Mouse (Mus musculus) embryonic facial prominence, embryonic 10.5 days (tissue): ENCODE measurements at regions not wholly inside any gene's neighbourhood (a gene's known extent, or its start where the extent isn't known, plus 50 kb on each side); places are given as distances from the start of the nearest gene placed in this dataset.
"Not testable (repeated sequence)": the region's sequence is repeated elsewhere in the genome, so short reads cannot be mapped to it uniquely, and the experiment has no call there.

Experiments
- DNase-seq: peaks from one replicate; pipeline ENCODE4 v3.0.0-alpha.2; 2017; ENCODE audit warnings: low spot score
- H3K27ac ChIP-seq: fragments of 300-500 bp; sonication (generic); replicated peaks from 2 replicates; pipeline ENCODE4 v1.5.1; 2016; ENCODE audit warnings: mild to moderate bottlenecking
- H3K27me3 ChIP-seq: fragments of 300-500 bp; sonication (generic); replicated peaks from 2 replicates; pipeline ENCODE4 v1.6.1; 2016; ENCODE audit warnings: low read depth, mild to moderate bottlenecking; ENCODE audit not compliant: poor library complexity, severe bottlenecking
- H3K36me3 ChIP-seq: fragments of 300-500 bp; sonication (generic); replicated peaks from 2 replicates; pipeline ENCODE4 v1.6.1; 2016; ENCODE audit warnings: mild to moderate bottlenecking, moderate library complexity
- H3K4me1 ChIP-seq: fragments of 300-500 bp; sonication (generic); 2 replicates; pipeline ENCODE4 v1.6.1; 2016
- H3K4me3 ChIP-seq: fragments of 300-500 bp; sonication (generic); 2 replicates; pipeline ENCODE4 v1.5.1; 2016; ENCODE audit warnings: mild to moderate bottlenecking, moderate library complexity
- H3K9me3 ChIP-seq: fragments of 300-500 bp; sonication (generic); 2 replicates; pipeline ENCODE4 v1.6.1; 2016; ENCODE audit warnings: mild to moderate bottlenecking
- WGBS: fragments of 180-500 bp; shearing (Covaris S2); methylation state at CpG from one replicate; pipeline ENCODE4 v1.1.7; 2016; 5-methylcytosine and 5-hydroxymethylcytosine counted together

- H3K27ac ChIP-seq, DNase-seq, H3K27me3 ChIP-seq, H3K9me3 ChIP-seq, H3K4me3 ChIP-seq, H3K4me1 ChIP-seq: not testable (repeated sequence)
- H3K36me3 ChIP-seq: peaks cover 66% of the 10 kb centered on the region
- 92% methylated on average over 5 of the region's 5 CpGs for WGBS
These were observed 136.7 kb upstream of the Olfr1324 start for GRCm38 (mm10) chrX:50565031-50565430.

DNA sequence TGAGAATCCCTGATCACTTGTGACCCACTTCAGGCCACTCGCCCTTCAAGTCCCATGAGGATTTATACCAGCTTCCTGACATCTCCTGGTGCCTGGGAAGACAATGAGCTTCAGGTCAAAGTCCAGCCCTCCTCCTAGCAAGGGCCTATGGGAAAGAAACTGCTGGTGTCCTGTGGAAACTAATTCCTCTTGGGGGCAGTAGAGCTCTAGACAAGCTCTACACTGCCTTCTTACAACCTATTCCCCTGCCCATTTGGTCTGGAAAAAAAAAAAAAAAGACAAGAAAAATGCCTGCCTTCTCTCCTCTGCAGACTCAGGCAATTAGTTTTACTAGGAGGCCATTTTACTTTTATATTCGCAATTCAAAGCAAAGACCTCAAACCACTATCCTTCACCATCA is 132.6 kb upstream of the Olfr1324 start:
- peaks cover 32% of the 10 kb centered on the region for H3K36me3 ChIP-seq
- H3K27me3 ChIP-seq: no peaks in the 10 kb centered on the region
- H3K4me3 ChIP-seq: no peak overlapping the region
- 52% methylated on average over 2 of the region's 2 CpGs for WGBS
- H3K4me1 ChIP-seq: no peaks in the 10 kb centered on the region
- no peak for DNase-seq
- H3K9me3 ChIP-seq: no peaks in the 10 kb centered on the region
- H3K27ac ChIP-seq: no peak overlapping the region

- H3K4me3 ChIP-seq: peak overlapping the region; percentile 44
- WGBS: 66% methylated on average over 10 of the region's 10 CpGs
- H3K4me1 ChIP-seq: no peaks in the 10 kb centered on the region
- no peak overlapping the region for H3K27ac ChIP-seq
- no peaks in the 10 kb centered on the region for H3K9me3 ChIP-seq
- H3K36me3 ChIP-seq: 0 out of 2 replicates have a peak, but pooled peaks cover 3% of the 10 kb centered on the region
- H3K27me3 ChIP-seq: no peaks in the 10 kb centered on the region
- no peak for DNase-seq
These were observed 122.0 kb upstream of the Olfr1324 start for GRCm38 (mm10) chrX:50550297-50550696.

DNA sequence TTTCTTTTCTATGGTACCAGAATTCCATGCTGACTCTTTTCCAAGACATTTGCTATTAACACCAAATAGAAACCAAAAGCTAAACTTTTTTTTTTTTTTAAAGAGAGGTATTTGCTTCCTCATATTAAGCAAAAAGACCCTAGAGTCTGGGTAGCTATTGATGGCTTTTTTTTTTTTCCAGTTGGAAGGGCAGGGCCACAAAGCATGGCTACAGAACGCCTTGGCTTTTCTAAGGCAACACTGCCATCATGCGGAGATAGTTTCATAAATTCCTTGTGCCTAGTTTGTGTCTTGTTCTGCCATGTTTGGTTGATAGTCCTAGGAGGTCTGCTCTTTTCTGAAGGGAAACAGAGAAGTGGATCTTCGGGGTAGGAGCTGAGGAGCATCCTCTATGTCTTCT is 121.4 kb upstream of the Olfr1324 start:
- H3K4me3 ChIP-seq: peak overlapping the region; percentile 44
- no peaks in the 10 kb centered on the region for H3K9me3 ChIP-seq
- H3K27me3 ChIP-seq: no peaks in the 10 kb centered on the region
- H3K36me3 ChIP-seq: 0 out of 2 replicates have a peak, but pooled peaks cover 3% of the 10 kb centered on the region
- DNase-seq: peak; percentile 11
- 45% methylated on average over 3 of the region's 3 CpGs for WGBS
- H3K27ac ChIP-seq: no peak overlapping the region
- no peaks in the 10 kb centered on the region for H3K4me1 ChIP-seq

DNA sequence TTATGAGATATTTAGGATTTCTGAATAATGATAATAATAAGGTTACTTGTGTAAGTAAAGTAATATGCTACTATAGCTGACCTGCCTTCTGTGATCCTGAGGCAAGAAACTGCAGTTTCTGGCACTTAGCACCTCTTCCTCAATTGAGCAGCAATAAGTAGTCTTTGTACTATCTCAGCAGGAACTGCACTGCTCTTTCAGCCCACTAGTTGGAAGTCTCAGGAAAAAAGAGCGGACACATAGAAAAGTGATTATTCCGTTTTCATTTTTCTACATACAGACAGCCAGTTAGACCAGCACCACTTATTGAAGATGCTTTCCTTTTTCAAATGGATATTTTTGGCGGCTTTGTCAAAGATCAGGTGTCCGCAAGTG is 109.5 kb upstream of the Olfr1324 start:
- H3K4me3 ChIP-seq: peak overlapping the region; percentile 52
- 58% methylated on average over 4 of the region's 4 CpGs for WGBS

DNA sequence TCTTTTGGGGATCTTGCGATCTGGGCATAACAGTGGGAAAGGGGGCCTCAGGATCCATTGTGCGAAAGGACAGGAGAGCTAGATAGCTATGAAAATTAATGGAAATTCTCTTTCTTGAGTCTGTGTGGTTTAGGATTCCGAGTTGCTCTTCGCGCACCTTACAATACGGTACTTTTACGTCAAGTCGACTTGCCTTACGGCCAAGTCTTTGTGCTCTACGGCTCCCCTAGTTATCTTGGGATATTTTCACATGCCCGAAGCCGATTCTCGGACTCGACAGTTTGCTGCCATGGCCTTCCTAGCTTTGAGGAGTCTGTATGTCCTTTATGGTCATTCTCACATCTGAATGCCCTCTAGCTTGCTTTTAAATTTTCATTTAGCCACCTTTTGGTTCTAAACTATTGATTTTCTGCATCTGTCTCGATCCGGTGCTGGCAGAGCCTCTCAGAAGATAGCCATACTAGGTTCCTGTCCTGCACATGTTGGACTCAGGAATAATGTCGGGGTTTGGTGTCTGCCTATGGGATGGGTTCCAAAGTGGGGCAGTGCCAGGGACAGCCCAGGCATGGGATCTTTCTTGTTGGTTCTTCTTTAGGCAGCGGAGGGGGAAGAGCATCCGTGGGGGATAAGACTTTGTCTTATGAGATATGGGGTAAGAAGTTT is 109.0 kb upstream of the Olfr1324 start:
- WGBS: 45% methylated on average over 19 of the region's 19 CpGs
- Histone ChIP-seq H3K9me3 (no peaks in the 10 kb centered on the region), H3K27ac (no peak overlapping the region), H3K27me3 (no peaks in the 10 kb centered on the region), H3K4me3 (peak overlapping the region; percentile 52), H3K4me1 (no peaks in the 10 kb centered on the region), H3K36me3 (no peaks in the 10 kb centered on the region)
- DNase-seq: peak; percentile 55

More for the DNA sequence above, 109.5 kb upstream of the Olfr1324 start:
- H3K4me1 ChIP-seq, H3K9me3 ChIP-seq, H3K27ac ChIP-seq, H3K36me3 ChIP-seq, H3K27me3 ChIP-seq, DNase-seq: not testable (repeated sequence)

GRCm38 (mm10) chrX:50504047-50504446 is 75.7 kb upstream of the Olfr1324 start:
- Histone ChIP-seq H3K4me1 (no peaks in the 10 kb centered on the region), H3K4me3 (no peak overlapping the region), H3K27ac (no peak overlapping the region), H3K9me3 (no peaks in the 10 kb centered on the region), H3K36me3 (no peaks in the 10 kb centered on the region), H3K27me3 (0 out of 2 replicates have a peak, but pooled peaks cover 7% of the 10 kb centered on the region)
- WGBS: 26% methylated on average over 3 of the region's 3 CpGs
- no peak for DNase-seq

GRCm38 (mm10) chrX:50501181-50501580 is 72.9 kb upstream of the Olfr1324 start:
- no peak for DNase-seq
- Histone ChIP-seq H3K4me3 (no peak overlapping the region), H3K36me3 (no peaks in the 10 kb centered on the region), H3K9me3 (no peaks in the 10 kb centered on the region), H3K27ac (no peak overlapping the region), H3K4me1 (no peaks in the 10 kb centered on the region), H3K27me3 (0 out of 2 replicates have a peak, but pooled peaks cover 7% of the 10 kb centered on the region)
- WGBS: 41% methylated on average over 1 of the region's 1 CpGs

- 82% methylated on average over 9 of the region's 9 CpGs for WGBS
- H3K9me3 ChIP-seq, H3K27ac ChIP-seq, H3K4me1 ChIP-seq, H3K4me3 ChIP-seq, DNase-seq, H3K27me3 ChIP-seq, H3K36me3 ChIP-seq: not testable (repeated sequence)
These were observed 62.2 kb upstream of the Olfr1324 start for GRCm38 (mm10) chrX:50490477-50490967.
